Mouse (Mus musculus): ENCODE measurements around the gene Il17ra. TPM values are rescaled to one million over a fixed set of nuclear protein-coding genes. Genes with fewer than 3 reads are reported as not detected.

Il17ra gene
- polyA plus RNA-seq, 1 experiment from 2014 or later = 10.5 TPM

DNA sequence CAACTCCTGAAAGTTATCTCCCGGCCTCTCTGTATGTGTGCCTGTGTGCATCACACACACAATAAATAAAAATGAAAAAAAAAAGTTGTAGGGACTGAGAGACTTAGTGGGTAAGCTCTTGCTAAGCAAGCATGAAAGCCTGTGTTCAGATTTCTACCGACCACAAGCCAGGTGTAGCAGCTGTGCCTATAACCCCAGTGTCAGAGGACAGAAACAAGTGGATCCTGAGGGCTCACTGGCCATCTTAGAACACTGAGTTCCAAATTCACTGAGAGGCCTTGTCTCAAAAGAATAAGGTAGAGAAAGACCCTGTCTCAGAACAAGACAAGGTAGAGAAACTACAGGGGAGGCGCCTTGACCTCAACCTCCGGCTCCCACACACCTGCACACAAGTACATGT, 5.2 kb downstream of the Il17ra start:
- WGBS = 91% methylated on average over 4 of the region's 4 CpGs
- DNase-seq (ENCODE audit: low spot score) (no peak), ATAC-seq (no peak)
- no peak for TF ChIP-seq EP300 (IDR thresholded peaks at IDR 0.05)
- TF ChIP-seq CTCF (IDR thresholded peaks at IDR 0.05) = no peak
- 0 out of 2 replicates have a peak, but pooled peaks cover 8% of the 10 kb centered on the region for H3K4me1 ChIP-seq (ENCODE audit: insufficient read depth, low read depth, low read length)
- no peaks in the 10 kb centered on the region for H3K36me3 ChIP-seq (ENCODE audit: insufficient read depth, low read length)
- no peak overlapping the region for H3K27ac ChIP-seq (ENCODE audit: low read length)
- no peak overlapping the region for H3K4me2 ChIP-seq (replicated peaks; ENCODE audit: low read depth, low read length)
- H3K4me3 ChIP-seq (ENCODE audit: low read depth, low read length) = no peak overlapping the region
- H3K9me3 ChIP-seq (ENCODE audit: low read length) = no peaks in the 10 kb centered on the region
- H3K27me3 ChIP-seq (replicated peaks; ENCODE audit: insufficient read depth, low read length) = no peaks in the 10 kb centered on the region
- H3K9ac ChIP-seq (replicated peaks; ENCODE audit: low read depth) = no peak overlapping the region

DNA sequence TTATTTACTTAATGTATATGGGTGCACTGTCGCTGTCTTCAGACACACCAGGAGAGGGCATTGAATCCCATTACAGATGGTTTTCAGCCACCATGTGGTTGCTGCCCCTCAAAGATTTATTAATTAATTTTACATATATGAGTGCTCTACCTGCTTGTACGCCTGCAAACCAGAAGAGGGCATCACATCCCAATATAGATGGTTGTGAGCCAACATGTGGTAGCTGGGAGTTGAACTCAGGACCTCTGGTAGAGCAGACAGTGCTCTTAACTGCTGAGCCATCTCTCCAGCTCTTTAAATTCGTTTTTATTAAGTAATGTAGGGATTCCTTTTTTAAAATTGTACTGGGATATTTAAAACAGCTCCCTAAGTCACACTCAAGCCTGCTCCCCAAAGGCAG, 6.2 kb downstream of the Il17ra start:
- Histone ChIP-seq H3K9ac (replicated peaks; ENCODE audit: low read depth) (no peak overlapping the region), H3K9me3 (ENCODE audit: low read length) (no peaks in the 10 kb centered on the region), H3K4me1 (ENCODE audit: insufficient read depth, low read depth, low read length) (0 out of 2 replicates have a peak, but pooled peaks cover 1% of the 10 kb centered on the region), H3K4me3 (ENCODE audit: low read depth, low read length) (no peak overlapping the region), H3K4me2 (replicated peaks; ENCODE audit: low read depth, low read length) (no peak overlapping the region), H3K27ac (ENCODE audit: low read length) (no peak overlapping the region), H3K36me3 (ENCODE audit: insufficient read depth, low read length) (no peaks in the 10 kb centered on the region), H3K27me3 (replicated peaks; ENCODE audit: insufficient read depth, low read length) (no peaks in the 10 kb centered on the region)
- DNase-seq (ENCODE audit: low spot score) (no peak), ATAC-seq (no peak)
- 68% methylated on average over 3 of the region's 3 CpGs for WGBS
- TF ChIP-seq EP300 (IDR thresholded peaks at IDR 0.05) = no peak
- no peak for TF ChIP-seq CTCF (IDR thresholded peaks at IDR 0.05)

DNA sequence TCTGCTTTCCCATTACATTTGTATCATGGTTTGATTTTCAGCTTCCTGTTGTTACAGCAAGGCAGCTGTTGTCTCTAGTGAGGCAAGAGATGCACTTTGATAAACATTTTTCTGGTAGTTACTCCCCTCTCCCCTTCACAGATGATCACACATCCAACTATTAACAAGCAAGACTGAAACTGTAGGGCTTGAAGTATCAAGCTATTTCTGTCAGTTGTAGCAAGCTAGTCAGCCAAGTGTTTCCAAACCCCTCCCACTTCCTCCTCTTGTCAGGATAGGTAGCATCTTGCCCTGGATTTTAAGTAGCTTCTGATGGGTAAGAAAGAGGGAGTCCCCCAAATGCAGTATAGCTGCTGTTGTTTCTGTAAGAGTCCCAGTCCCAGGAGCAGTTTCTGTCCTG, 6.7 kb downstream of the Il17ra start:
- no peak overlapping the region for H3K9ac ChIP-seq (replicated peaks; ENCODE audit: low read depth)
- H3K4me3 ChIP-seq (ENCODE audit: low read depth, low read length) = no peak overlapping the region
- no peaks in the 10 kb centered on the region for H3K9me3 ChIP-seq (ENCODE audit: low read length)
- H3K4me2 ChIP-seq (replicated peaks; ENCODE audit: low read depth, low read length) = no peak overlapping the region
- TF ChIP-seq EP300 (IDR thresholded peaks at IDR 0.05) (no peak), CTCF (IDR thresholded peaks at IDR 0.05) (no peak)
- H3K36me3 ChIP-seq (ENCODE audit: insufficient read depth, low read length) = no peaks in the 10 kb centered on the region
- peak overlapping the region; percentile 29; the same call in 1 of the 2 replicates for H3K27ac ChIP-seq (ENCODE audit: low read length)
- no peak for ATAC-seq
- no peaks in the 10 kb centered on the region for H3K27me3 ChIP-seq (replicated peaks; ENCODE audit: insufficient read depth, low read length)
- no peaks in the 10 kb centered on the region for H3K4me1 ChIP-seq (ENCODE audit: insufficient read depth, low read depth, low read length)
- peak; percentile 26 for DNase-seq (ENCODE audit: low spot score)

DNA sequence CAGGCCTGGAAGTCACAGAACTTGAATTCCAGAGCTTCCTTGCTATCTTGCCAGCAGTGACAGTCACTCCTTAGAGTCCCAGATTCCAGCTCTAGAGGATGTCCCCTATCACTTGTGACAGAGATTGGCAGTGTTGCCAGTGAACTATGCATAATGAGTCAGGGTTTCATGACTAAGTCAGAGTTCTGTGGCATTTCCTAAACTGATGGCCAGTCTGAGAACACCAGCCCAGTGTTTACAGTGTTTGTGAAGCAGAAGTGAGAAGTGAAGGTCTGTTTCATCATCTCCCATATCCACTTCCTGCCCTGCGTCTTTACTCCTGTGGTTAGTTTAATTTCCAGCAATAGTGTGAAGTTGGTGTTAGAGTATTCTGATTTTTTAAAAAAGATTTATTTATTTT, 7.6 kb downstream of the Il17ra start:
- no peaks in the 10 kb centered on the region for H3K4me1 ChIP-seq (ENCODE audit: insufficient read depth, low read depth, low read length)
- H3K27ac ChIP-seq (ENCODE audit: low read length) = 0 out of 2 replicates have a peak overlapping the region, but pooled peaks have one; percentile 29
- no peak overlapping the region for H3K4me3 ChIP-seq (ENCODE audit: low read depth, low read length)
- no peaks in the 10 kb centered on the region for H3K9me3 ChIP-seq (ENCODE audit: low read length)
- 46% methylated on average over 1 of the region's 1 CpGs for WGBS
- TF ChIP-seq EP300 (IDR thresholded peaks at IDR 0.05) = no peak
- TF ChIP-seq CTCF (IDR thresholded peaks at IDR 0.05) = no peak
- no peaks in the 10 kb centered on the region for H3K27me3 ChIP-seq (replicated peaks; ENCODE audit: insufficient read depth, low read length)
- peak; percentile 60 for ATAC-seq
- no peak overlapping the region for H3K4me2 ChIP-seq (replicated peaks; ENCODE audit: low read depth, low read length)
- H3K9ac ChIP-seq (replicated peaks; ENCODE audit: low read depth) = no peak overlapping the region
- H3K36me3 ChIP-seq (ENCODE audit: insufficient read depth, low read length) = no peaks in the 10 kb centered on the region
- peak; percentile 76 for DNase-seq (ENCODE audit: low spot score)

DNA sequence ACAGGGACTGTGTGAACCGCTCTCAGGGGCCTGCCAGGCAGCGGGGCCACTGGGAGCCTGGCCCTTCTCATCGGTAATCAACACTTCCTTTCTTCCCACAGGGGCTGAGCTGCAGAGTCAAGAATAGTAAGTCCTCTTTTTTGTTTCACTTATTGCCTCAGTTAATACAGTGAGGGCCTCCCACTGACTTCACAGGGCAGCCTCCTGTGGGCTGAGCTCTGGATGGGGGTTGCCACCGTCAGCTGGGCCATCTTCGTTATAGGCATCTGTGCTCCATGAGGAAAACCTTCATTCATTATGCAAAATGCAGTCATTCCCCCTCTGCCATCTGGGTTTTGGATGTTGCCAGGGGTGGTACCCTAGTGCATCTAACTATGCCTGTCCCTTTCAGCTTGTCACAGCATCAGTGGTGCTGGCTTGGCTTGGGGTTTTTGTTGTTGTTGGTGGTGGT, 9.0 kb downstream of the Il17ra start:
- no peak for ATAC-seq
- Histone ChIP-seq H3K9me3 (ENCODE audit: low read length) (no peaks in the 10 kb centered on the region), H3K27me3 (replicated peaks; ENCODE audit: insufficient read depth, low read length) (no peaks in the 10 kb centered on the region), H3K27ac (ENCODE audit: low read length) (no peak overlapping the region), H3K4me2 (replicated peaks; ENCODE audit: low read depth, low read length) (no peak overlapping the region), H3K36me3 (ENCODE audit: insufficient read depth, low read length) (no peaks in the 10 kb centered on the region), H3K9ac (replicated peaks; ENCODE audit: low read depth) (no peak overlapping the region), H3K4me1 (ENCODE audit: insufficient read depth, low read depth, low read length) (no peaks in the 10 kb centered on the region), H3K4me3 (ENCODE audit: low read depth, low read length) (no peak overlapping the region)
- DNase-seq (ENCODE audit: low spot score) = no peak
- 39% methylated on average over 5 of the region's 5 CpGs for WGBS
- TF ChIP-seq EP300 (IDR thresholded peaks at IDR 0.05) = no peak
- no peak for TF ChIP-seq CTCF (IDR thresholded peaks at IDR 0.05)

DNA sequence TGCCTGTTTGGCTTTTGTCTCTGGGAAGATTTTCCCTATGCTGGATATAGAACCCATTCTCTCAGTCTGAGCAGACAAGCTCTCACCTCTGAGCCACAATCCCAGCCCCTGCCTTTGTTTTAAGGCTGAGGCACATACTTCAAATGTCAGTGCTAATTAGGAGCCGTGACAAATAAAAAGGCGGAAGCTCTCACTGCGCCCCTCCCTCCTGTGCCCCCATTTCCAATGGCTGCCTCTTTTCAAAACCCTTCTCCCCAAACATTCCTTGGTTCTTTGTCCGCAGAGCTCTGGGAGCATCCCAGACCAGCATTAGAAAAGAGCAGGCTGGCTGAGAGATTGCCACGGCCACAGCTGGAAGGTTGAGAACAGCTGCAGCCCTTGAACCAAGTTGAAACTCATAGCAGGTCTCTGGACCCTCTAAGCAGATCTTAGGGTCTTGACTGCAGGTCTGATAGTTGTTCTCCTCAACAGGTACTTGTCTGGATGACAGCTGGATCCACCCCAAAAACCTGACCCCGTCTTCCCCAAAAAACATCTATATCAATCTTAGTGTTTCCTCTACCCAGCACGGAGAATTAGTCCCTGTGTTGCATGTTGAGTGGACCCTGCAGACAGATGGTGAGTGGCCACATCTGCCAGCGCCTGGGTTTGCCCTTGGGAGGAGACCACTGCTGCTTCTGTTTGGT, 9.6 kb downstream of the Il17ra start:
- H3K4me1 ChIP-seq (ENCODE audit: insufficient read depth, low read depth, low read length) = no peaks in the 10 kb centered on the region
- no peak overlapping the region for H3K4me2 ChIP-seq (replicated peaks; ENCODE audit: low read depth, low read length)
- H3K4me3 ChIP-seq (ENCODE audit: low read depth, low read length) = no peak overlapping the region
- no peaks in the 10 kb centered on the region for H3K36me3 ChIP-seq (ENCODE audit: insufficient read depth, low read length)
- no peaks in the 10 kb centered on the region for H3K9me3 ChIP-seq (ENCODE audit: low read length)
- H3K9ac ChIP-seq (replicated peaks; ENCODE audit: low read depth) = no peak overlapping the region
- H3K27me3 ChIP-seq (replicated peaks; ENCODE audit: insufficient read depth, low read length) = no peaks in the 10 kb centered on the region
- H3K27ac ChIP-seq (ENCODE audit: low read length) = 0 out of 2 replicates have a peak overlapping the region, but pooled peaks have one; percentile 14
- DNase-seq (ENCODE audit: low spot score) (no peak), ATAC-seq (no peak)
- TF ChIP-seq CTCF (IDR thresholded peaks at IDR 0.05) = no peak
- TF ChIP-seq EP300 (IDR thresholded peaks at IDR 0.05) = no peak
- 57% methylated on average over 8 of the region's 8 CpGs for WGBS
